Mouse (Mus musculus) adrenal gland, postnatal 0 days (tissue): ENCODE results near the gene Rbm8a. TPM values are rescaled to one million over a fixed set of nuclear protein-coding genes. Genes with fewer than 3 reads are reported as not detected.

Experiments used
- polyA plus RNA-seq: library from polyadenylated mRNA; unstranded; fragments of >200 nt; fragmentation: Nextera tagmentation; extraction: Ambion mirVana; gene quantifications from 2 replicates; pipeline ENCODE4 v1.2.1, GENCODE M21; 2015

The Rbm8a gene
- 66.6 and 83.3 TPM in 2 replicates for polyA plus RNA-seq

GRCm38 (mm10) chr3:96629729-96630600 is at the start of gene Rbm8a:
Rbm8a (plus strand) TSS chr3:96629933.

GRCm38 (mm10) chr3:96593790-96594560 is 35.8 kb upstream of the Rbm8a start, which contains the start of gene Polr3gl:
Polr3gl (minus strand) TSS chr3:96594181.

GRCm38 (mm10) chr3:96596228-96596707 is 33.5 kb upstream of the Rbm8a start, which contains the start of gene Ankrd34a:
Ankrd34a (plus strand) TSS chr3:96596636.

GRCm38 (mm10) chr3:96600639-96601250 is 29.0 kb upstream of the Rbm8a start, which contains the start of gene Lix1l:
Lix1l (plus strand) TSS chr3:96601149.

GRCm38 (mm10) chr3:96634928-96635879 is 5.5 kb downstream of the Rbm8a start, which contains the start of the genes Pex11b and Gm42957:
Pex11b (plus strand) TSS chr3:96635376.
Gm42957 (plus strand) TSS chr3:96635474.

GRCm38 (mm10) chr3:96645018-96645649 is 15.4 kb downstream of the Rbm8a start, which contains the start of gene Itga10:
Itga10 (plus strand) TSS chr3:96645584.

GRCm38 (mm10) chr3:96669727-96670468 is 40.2 kb downstream of the Rbm8a start, which contains the start of gene Ankrd35:
Ankrd35 (plus strand) TSS chr3:96670131.

Other genes starting within 250 kb of the Rbm8a start
- gene BC107364, start 177.6 kb upstream of the Rbm8a start, polyA plus RNA-seq = not detected in 2 replicates
- 0.88 and 1.3 TPM in 2 replicates for gene Hfe2, start 104.8 kb upstream of the Rbm8a start, polyA plus RNA-seq
- 428 and 484 TPM in 2 replicates for gene Txnip, start 72.0 kb upstream of the Rbm8a start, polyA plus RNA-seq
- 0.54 and 0.76 TPM in 2 replicates for gene Gm16253, start 52.9 kb upstream of the Rbm8a start, polyA plus RNA-seq
- gene Polr3gl, start 35.8 kb upstream of the Rbm8a start, polyA plus RNA-seq = 34.6 and 48.1 TPM in 2 replicates
- gene Ankrd34a, start 33.3 kb upstream of the Rbm8a start, polyA plus RNA-seq = 1.1 and 1.6 TPM in 2 replicates
- gene Lix1l, start 28.8 kb upstream of the Rbm8a start, polyA plus RNA-seq = 6.3 and 7.1 TPM in 2 replicates
- gene Pex11b, start 5.4 kb downstream of the Rbm8a start, polyA plus RNA-seq = 55.1 and 71.8 TPM in 2 replicates
- gene Gm42957, start 5.5 kb downstream of the Rbm8a start, polyA plus RNA-seq = 0.06 TPM in 1 of 2 replicates, not detected in the other
- 0.84 and 1.3 TPM in 2 replicates for gene Itga10, start 15.7 kb downstream of the Rbm8a start, polyA plus RNA-seq
- 1.5 and 2.2 TPM in 2 replicates for gene Ankrd35, start 40.2 kb downstream of the Rbm8a start, polyA plus RNA-seq
- gene Pias3, start 66.5 kb downstream of the Rbm8a start, polyA plus RNA-seq = 24.3 and 35.9 TPM in 2 replicates
- gene Nudt17, start 78.6 kb downstream of the Rbm8a start, polyA plus RNA-seq = 5.5 and 10.6 TPM in 2 replicates
- gene Polr3c, start 97.7 kb downstream of the Rbm8a start, polyA plus RNA-seq = 21.9 and 26.0 TPM in 2 replicates
- 36.9 and 51.1 TPM in 2 replicates for gene Rnf115, start 97.7 kb downstream of the Rbm8a start, polyA plus RNA-seq
- 1.8 and 2.4 TPM in 2 replicates for gene Pdzk1, start 199.4 kb downstream of the Rbm8a start, polyA plus RNA-seq
- gene Cd160, start 199.4 kb downstream of the Rbm8a start, polyA plus RNA-seq = 0.06 and 0.15 TPM in 2 replicates